Mouse (Mus musculus) CH12.LX (cell line): ENCODE data around the gene Rnf128. TPM values are rescaled to one million over a fixed set of nuclear protein-coding genes. Genes with fewer than 3 reads are reported as not detected.
"Not testable (repeated sequence)": the region's sequence is repeated elsewhere in the genome, so short reads cannot be mapped to it uniquely, and the experiment has no call there.

Experiments used
- DNase-seq: peaks from one replicate; pipeline ENCODE4 v3.0.0-alpha.2; 2013; ENCODE audit errors: extremely low read depth
- H3K27ac ChIP-seq: 2 replicates; pipeline ENCODE4 v1.5.1; 2012; ENCODE audit warnings: low read depth, mild to moderate bottlenecking, control low read depth, moderate library complexity; ENCODE audit not compliant: insufficient read depth
- H3K27me3 ChIP-seq: replicated peaks from 2 replicates; pipeline ENCODE3; 2012; ENCODE audit warnings: inconsistent platforms
- H3K36me3 ChIP-seq, 2 experiments: replicated peaks in 1 of 2; 2 replicates each; pipeline versions ENCODE3 to v1.6.1; 2012; ENCODE audit warnings: inconsistent platforms in 1 of 2, low read length in 1 of 2, mild to moderate bottlenecking in 1 of 2, mixed read lengths in 1 of 2, moderate library complexity in 1 of 2; ENCODE audit not compliant: control insufficient read depth in 1 of 2, insufficient read depth in 1 of 2
- H3K4me1 ChIP-seq, 2 experiments: 2 replicates each; pipeline ENCODE4 v1.6.1; 2012; ENCODE audit warnings: inconsistent platforms in 1 of 2, moderate library complexity in 1 of 2; ENCODE audit not compliant: insufficient read depth in 2 of 2, control insufficient read depth in 1 of 2
- H3K4me2 ChIP-seq: 2 replicates; pipeline ENCODE4 v1.6.1; 2012; ENCODE audit warnings: low read depth, mild to moderate bottlenecking, control low read depth; ENCODE audit not compliant: poor library complexity, insufficient read depth, severe bottlenecking
- H3K4me3 ChIP-seq, 3 experiments: fragments of 150-350 bp in 1 of 3; sonication (generic) in 1 of 3; replicated peaks in 1 of 3; 2 replicates each; pipeline versions ENCODE3 to v1.5.1; 2011 to 2012; ENCODE audit warnings: low read depth in 2 of 3, low read length in 2 of 3, mild to moderate bottlenecking in 2 of 3, moderate library complexity in 2 of 3, control low read depth in 1 of 3, improper control_type of control experiment in 1 of 3, inconsistent platforms in 1 of 3, mixed read lengths in 1 of 3; ENCODE audit not compliant: poor library complexity in 1 of 3
- H3K79me2 ChIP-seq: replicated peaks from 2 replicates; pipeline ENCODE4 v1.6.1; 2012; ENCODE audit warnings: mild to moderate bottlenecking, moderate library complexity; ENCODE audit not compliant: control insufficient read depth, poor library complexity, insufficient read depth, severe bottlenecking; ENCODE audit errors: extremely low read depth
- H3K9ac ChIP-seq: 2 replicates; pipeline ENCODE4 v1.6.1; 2012; ENCODE audit warnings: low read depth, mild to moderate bottlenecking, control low read depth, moderate library complexity; ENCODE audit not compliant: insufficient read depth
- H3K9me3 ChIP-seq: replicated peaks from 2 replicates; pipeline ENCODE3; 2012; ENCODE audit warnings: low read length, inconsistent platforms, mixed read lengths
- CHD2 ChIP-seq: IDR thresholded peaks from 2 replicates; pipeline ENCODE4 v1.6.1; 2011; ENCODE audit warnings: low read length, improper control_type of control experiment
- E2F4 ChIP-seq: IDR thresholded peaks from 2 replicates; pipeline ENCODE4 v1.6.1; 2011; ENCODE audit warnings: low read depth, low read length, improper control_type of control experiment; ENCODE audit not compliant: insufficient replicate concordance
- ELF1 ChIP-seq: IDR thresholded peaks from 2 replicates; pipeline ENCODE4 v1.6.1; 2014; ENCODE audit warnings: low read depth, mild to moderate bottlenecking, inconsistent platforms, low read length, improper control_type of control experiment
- EP300 ChIP-seq: IDR thresholded peaks from 2 replicates; pipeline ENCODE4 v1.6.1; 2011; ENCODE audit warnings: low read length, improper control_type of control experiment
- ETS1 ChIP-seq: conservative IDR thresholded peaks from 2 replicates; pipeline ENCODE4 v1.6.1; 2012; ENCODE audit warnings: low read depth, mild to moderate bottlenecking, inconsistent platforms, low read length, improper control_type of control experiment, moderate library complexity
- GABPA ChIP-seq: IDR thresholded peaks from 2 replicates; pipeline ENCODE4 v1.6.1; 2012; ENCODE audit warnings: low read depth, low read length, improper control_type of control experiment, inconsistent platforms; ENCODE audit not compliant: insufficient replicate concordance
- IRF4 ChIP-seq: IDR thresholded peaks from 2 replicates; pipeline ENCODE4 v1.6.1; 2014; ENCODE audit warnings: low read depth, mild to moderate bottlenecking, inconsistent platforms, low read length, improper control_type of control experiment
- JUND ChIP-seq: conservative IDR thresholded peaks from 2 replicates; pipeline ENCODE4 v1.6.1; 2011; ENCODE audit warnings: low read depth, low read length, improper control_type of control experiment
- MAFK ChIP-seq: IDR thresholded peaks from 2 replicates; pipeline ENCODE4 v1.6.1; 2011; ENCODE audit warnings: low read length, improper control_type of control experiment; ENCODE audit not compliant: insufficient replicate concordance
- MAX ChIP-seq: IDR thresholded peaks from 2 replicates; pipeline ENCODE4 v1.6.1; 2011; ENCODE audit warnings: low read length, improper control_type of control experiment
- MAZ ChIP-seq: IDR thresholded peaks from 2 replicates; pipeline ENCODE4 v1.6.1; 2012; ENCODE audit warnings: low read depth, mild to moderate bottlenecking, inconsistent platforms, low read length, improper control_type of control experiment, moderate library complexity
- MEF2A ChIP-seq: IDR thresholded peaks from 2 replicates; pipeline ENCODE4 v1.6.1; 2014; ENCODE audit warnings: low read depth, mild to moderate bottlenecking, inconsistent platforms, low read length, improper control_type of control experiment, borderline replicate concordance
- MXI1 ChIP-seq: IDR thresholded peaks from 2 replicates; pipeline ENCODE4 v1.6.1; 2011; ENCODE audit warnings: mild to moderate bottlenecking, low read depth, low read length, improper control_type of control experiment
- MYC ChIP-seq: IDR thresholded peaks from 2 replicates; pipeline ENCODE4 v1.6.1; 2011; ENCODE audit warnings: low read depth, mild to moderate bottlenecking, improper control_type of control experiment, low read length
- NELFE ChIP-seq: IDR thresholded peaks from 2 replicates; pipeline ENCODE4 v1.6.1; 2011; ENCODE audit warnings: low read depth, low read length, improper control_type of control experiment
- PAX5 ChIP-seq: IDR thresholded peaks from 2 replicates; pipeline ENCODE4 v1.6.1; 2012; ENCODE audit warnings: low read length, inconsistent platforms, mixed read lengths
- POLR2A ChIP-seq: IDR thresholded peaks from 2 replicates; pipeline ENCODE4 v1.6.1; 2011; ENCODE audit warnings: low read depth, mild to moderate bottlenecking, improper control_type of control experiment, low read length
- POLR2AphosphoS2 ChIP-seq: IDR thresholded peaks from 2 replicates; pipeline ENCODE4 v1.6.1; 2011; ENCODE audit warnings: low read depth, low read length, improper control_type of control experiment
- RAD21 ChIP-seq: IDR thresholded peaks from 2 replicates; pipeline ENCODE4 v1.6.1; 2011; ENCODE audit warnings: low read depth, mild to moderate bottlenecking, low read length, improper control_type of control experiment, moderate library complexity
- RCOR1 ChIP-seq: conservative IDR thresholded peaks from 2 replicates; pipeline ENCODE4 v1.6.1; 2012; ENCODE audit warnings: low read depth, mild to moderate bottlenecking, inconsistent platforms, low read length, improper control_type of control experiment
- TCF12 ChIP-seq: IDR thresholded peaks from 2 replicates; pipeline ENCODE4 v1.6.1; 2014; ENCODE audit warnings: low read depth, mild to moderate bottlenecking, inconsistent platforms, low read length, improper control_type of control experiment
- UBTF ChIP-seq: IDR thresholded peaks from 2 replicates; pipeline ENCODE4 v1.6.1; 2012; ENCODE audit warnings: low read depth, mild to moderate bottlenecking, inconsistent platforms, low read length, improper control_type of control experiment, moderate library complexity
- USF2 ChIP-seq: conservative IDR thresholded peaks from 2 replicates; pipeline ENCODE4 v1.6.1; 2011; ENCODE audit warnings: low read depth, low read length, improper control_type of control experiment
- ZC3H11A ChIP-seq: IDR thresholded peaks from 2 replicates; pipeline ENCODE4 v1.6.1; 2012; ENCODE audit warnings: low read depth, mild to moderate bottlenecking, inconsistent platforms, low read length, improper control_type of control experiment
- ZKSCAN1 ChIP-seq: IDR thresholded peaks from 2 replicates; pipeline ENCODE4 v1.6.1; 2012; ENCODE audit warnings: low read depth, inconsistent platforms, low read length, improper control_type of control experiment, borderline replicate concordance
- ZNF384 ChIP-seq: IDR thresholded peaks from 2 replicates; pipeline ENCODE4 v1.6.1; 2012; ENCODE audit warnings: low read depth, low read length, improper control_type of control experiment, inconsistent platforms
- dilution Hi-C: fragments of 300-500 bp; cut with MboI; formaldehyde crosslinking; loops from 2 replicates; pipeline ENCODE4 v1.14.3; 2020; ENCODE audit warnings: low sequenced_read_pairs; ENCODE audit not compliant: extremely low pct_unique_long_range_greater_than_20kb, extremely low pct_ligation_motif_present
- in situ Hi-C: fragments of 300-500 bp; cut with MboI; formaldehyde crosslinking; loops from 3 replicates; pipeline ENCODE4 v1.14.3; 2019; ENCODE audit warnings: low sequenced_read_pairs, low pct_ligation_motif_present, low pct_unique_long_range_greater_than_20kb, mixed read lengths
- polyA plus RNA-seq: library from polyadenylated mRNA; unstranded; fragments of >175 nt; gene quantifications from 2 replicates; pipeline ENCODE4 v1.2.1, GENCODE M21; 2012; ENCODE audit warnings: low read depth; ENCODE audit not compliant: insufficient read length
- total RNA-seq, 2 experiments: library from RNA; depleted of rRNA; stranded (reverse); fragments of 300-350 nt in 1 of 2; fragments of >200 nt in 1 of 2; gene quantifications; 2 replicates each; pipeline ENCODE4 v1.2.3; 2012 to 2014

Rnf128 gene
- total and polyA plus RNA-seq, 3 experiments: not detected

- Histone ChIP-seq H3K4me2 (no peak overlapping the region), H3K79me2 (no peaks in the 10 kb centered on the region), H3K27me3 (no peaks in the 10 kb centered on the region), H3K9me3 (no peaks in the 10 kb centered on the region), H3K9ac (no peak overlapping the region), H3K4me3 (no peak overlapping the region), H3K4me1 (no peaks in the 10 kb centered on the region), H3K36me3 (no peaks in the 10 kb centered on the region), H3K27ac (no peak overlapping the region)
- no peak for TF ChIP-seq MAZ
- TF ChIP-seq POLR2A: no peak
- TF ChIP-seq E2F4: no peak
- no peak for TF ChIP-seq IRF4
- no peak for TF ChIP-seq GABPA
- TF ChIP-seq NELFE: no peak
- TF ChIP-seq PAX5: no peak
- TF ChIP-seq EP300: no peak
- TF ChIP-seq ELF1: no peak
- no peak for TF ChIP-seq ZKSCAN1
- TF ChIP-seq MXI1: no peak
- no peak for TF ChIP-seq ZC3H11A
- no peak for TF ChIP-seq RAD21
- no peak for TF ChIP-seq TCF12
- no peak for TF ChIP-seq JUND
- TF ChIP-seq MYC: no peak
- no peak for TF ChIP-seq MAX
- in situ Hi-C loops (no loop called here), dilution Hi-C loops (no loop called here)
- no peak for DNase-seq
Observed at GRCm38 (mm10) chrX:139578649-139579278, 15.6 kb downstream of the Rnf128 start.

GRCm38 (mm10) chrX:139583616-139584015 is 20.5 kb downstream of the Rnf128 start:
- no peak overlapping the region for H3K9ac ChIP-seq
- in situ Hi-C loops (no loop called here), dilution Hi-C loops (no loop called here)
- H3K9me3 ChIP-seq: no peaks in the 10 kb centered on the region
- no peak for DNase-seq
- H3K4me2 ChIP-seq: no peak overlapping the region
- H3K4me1 ChIP-seq: no peaks in the 10 kb centered on the region
- TF ChIP-seq GABPA (no peak), ETS1 (no peak), CHD2 (no peak), POLR2A (no peak), MEF2A (no peak), UBTF (no peak), ZNF384 (no peak), RCOR1 (no peak), MAFK (no peak), USF2 (no peak), MXI1 (no peak), EP300 (no peak), POLR2AphosphoS2 (no peak), IRF4 (no peak), ZKSCAN1 (no peak)
- H3K79me2 ChIP-seq: no peaks in the 10 kb centered on the region
- no peaks in the 10 kb centered on the region for H3K27me3 ChIP-seq
- H3K27ac ChIP-seq: no peak overlapping the region
- H3K4me3 ChIP-seq: no peak overlapping the region
- no peaks in the 10 kb centered on the region for H3K36me3 ChIP-seq

GRCm38 (mm10) chrX:139586676-139587075 is 23.6 kb downstream of the Rnf128 start:
- H3K4me2 ChIP-seq, H3K27ac ChIP-seq, H3K9me3 ChIP-seq, H3K79me2 ChIP-seq, H3K9ac ChIP-seq, H3K4me3 ChIP-seq, DNase-seq, H3K27me3 ChIP-seq, H3K4me1 ChIP-seq, in situ Hi-C loops, H3K36me3 ChIP-seq, dilution Hi-C loops: not testable (repeated sequence)
